Mouse (Mus musculus) liver, embryonic 14.5 days (tissue): Measurements from ENCODE around the gene Atp6ap2. TPM values are rescaled to one million over a fixed set of nuclear protein-coding genes. Genes with fewer than 3 reads are reported as not detected.

Source experiments
- ATAC-seq: fragments of 200-750 bp; cut with Nextera tagmentation; 2 replicates; pipeline ENCODE4 v1.8.0; 2017; ENCODE audit warnings: moderate number of reproducible peaks, mild to moderate bottlenecking, moderate library complexity; ENCODE audit not compliant: insufficient read depth
- DNase-seq, 3 experiments: peaks; one replicate each; pipeline ENCODE4 v3.0.0-alpha.2; 2012 to 2013; ENCODE audit warnings: low read depth in 3 of 3, low spot score in 3 of 3
- H3K27ac ChIP-seq: fragments of 300-500 bp; sonication (generic); 2 replicates; pipeline ENCODE4 v1.5.1; 2014; ENCODE audit warnings: moderate library complexity, mild to moderate bottlenecking, control low read depth, inconsistent platforms
- H3K27me3 ChIP-seq: fragments of 300-500 bp; sonication (generic); 2 replicates; pipeline ENCODE4 v1.6.1; 2014; ENCODE audit warnings: mild to moderate bottlenecking, low read length, moderate library complexity; ENCODE audit not compliant: control insufficient read depth, insufficient read depth
- H3K36me3 ChIP-seq: fragments of 300-500 bp; sonication (generic); replicated peaks from 2 replicates; pipeline ENCODE4 v1.6.1; 2014; ENCODE audit warnings: low read depth; ENCODE audit not compliant: control insufficient read depth, insufficient read depth
- H3K4me1 ChIP-seq, 2 experiments: fragments of 200-500 bp in 1 of 2; fragments of 300-500 bp in 1 of 2; sonication (generic) in 1 of 2; replicated peaks; 2 replicates each; pipeline ENCODE4 v1.6.1; 2012 to 2014; ENCODE audit warnings: antibody characterized with exemption in 1 of 2, inconsistent platforms in 1 of 2, low read length in 1 of 2; ENCODE audit not compliant: control insufficient read depth in 2 of 2, insufficient read depth in 2 of 2
- H3K4me2 ChIP-seq: fragments of 300-500 bp; sonication (generic); 2 replicates; pipeline ENCODE4 v1.6.1; 2014; ENCODE audit warnings: low read depth, mild to moderate bottlenecking, control low read depth, moderate library complexity
- H3K4me3 ChIP-seq, 2 experiments: fragments of 200-500 bp in 1 of 2; fragments of 300-500 bp in 1 of 2; sonication (generic) in 1 of 2; 2 replicates each; pipeline ENCODE4 v1.5.1; 2012 to 2014; ENCODE audit warnings: low read depth in 2 of 2, low read length in 2 of 2, mild to moderate bottlenecking in 2 of 2, control low read depth in 1 of 2, inconsistent platforms in 1 of 2, moderate library complexity in 1 of 2; ENCODE audit not compliant: insufficient read depth in 1 of 2
- H3K9ac ChIP-seq: fragments of 300-500 bp; sonication (generic); replicated peaks from 2 replicates; pipeline ENCODE4 v1.6.1; 2014; ENCODE audit warnings: mild to moderate bottlenecking, control low read depth, moderate library complexity
- H3K9me3 ChIP-seq: fragments of 300-500 bp; sonication (generic); 2 replicates; pipeline ENCODE4 v1.6.1; 2016; ENCODE audit warnings: low read length, mixed read lengths; ENCODE audit not compliant: control insufficient read depth
- CTCF ChIP-seq: IDR thresholded peaks from 2 replicates; pipeline ENCODE4 v1.5.1; 2016; ENCODE audit warnings: antibody characterized with exemption, low read depth, control low read depth
- EP300 ChIP-seq: IDR thresholded peaks from 2 replicates; pipeline ENCODE4 v1.6.1; 2016; ENCODE audit warnings: antibody characterized with exemption, low read depth
- WGBS: fragments of 180-500 bp; shearing (Covaris S2); extraction: QIAGEN DNeasy Blood & Tissue Kit; methylation state at CpG from one replicate; pipeline ENCODE4 v1.1.7; 2014; ENCODE audit not compliant: insufficient replicate concordance; 5-methylcytosine and 5-hydroxymethylcytosine counted together
- polyA plus RNA-seq, 2 experiments: library from polyadenylated mRNA; depleted of rRNA in 1 of 2; stranded (reverse) in 1 of 2; unstranded in 1 of 2; fragments of >200 nt; fragmentation: Nextera tagmentation in 1 of 2; extraction: Ambion mirVana in 1 of 2; gene quantifications; 2 replicates each; pipeline versions ENCODE4 v1.2.1 to v1.2.3; 2012 to 2014

Gene Atp6ap2
- polyA plus RNA-seq, 2 experiments, result 18.4 to 54.9 TPM

DNA sequence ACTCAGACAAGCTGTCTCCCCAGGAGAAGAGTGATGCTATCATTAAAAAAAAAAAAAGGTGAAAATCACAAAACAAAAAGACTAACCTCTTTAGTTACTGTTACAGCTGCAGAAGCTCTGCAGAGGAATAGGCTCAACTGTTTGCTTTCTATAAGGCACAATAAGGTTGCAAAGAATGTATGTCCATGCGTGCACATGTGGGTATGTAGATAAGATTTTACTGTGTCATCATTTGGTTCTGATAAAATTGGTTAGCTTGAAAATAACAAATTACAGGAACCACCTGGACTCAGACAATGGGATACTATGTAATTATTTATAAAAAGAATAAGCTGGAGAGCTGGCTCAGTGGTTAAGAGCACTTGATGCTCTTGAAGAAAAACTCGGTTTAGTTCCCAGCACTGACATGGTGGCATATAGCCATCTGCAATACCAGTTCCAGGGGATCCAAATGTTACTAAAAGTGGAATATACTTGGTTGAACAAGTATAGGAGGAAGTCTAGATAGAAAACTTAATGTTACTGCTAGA is 9.2 kb upstream of the Atp6ap2 start:
- peaks cover 0 to 4% of the 10 kb centered on the region in 2 experiments; a peak in 2 of 4 replicates for H3K4me1 ChIP-seq
- TF ChIP-seq CTCF (no peak), EP300 (peak; percentile 18; the same call in 1 of the 2 replicates)
- H3K9me3 ChIP-seq, result no peaks in the 10 kb centered on the region
- ATAC-seq (no peak), DNase-seq (no peak)
- 32% methylated on average over 2 of the region's 2 CpGs for WGBS
- H3K36me3 ChIP-seq, result no peaks in the 10 kb centered on the region
- no peak overlapping the region for H3K27ac ChIP-seq
- no peak overlapping the region for H3K4me3 ChIP-seq
- no peak overlapping the region for H3K9ac ChIP-seq
- H3K4me2 ChIP-seq, result no peak overlapping the region
- H3K27me3 ChIP-seq, result no peaks in the 10 kb centered on the region

DNA sequence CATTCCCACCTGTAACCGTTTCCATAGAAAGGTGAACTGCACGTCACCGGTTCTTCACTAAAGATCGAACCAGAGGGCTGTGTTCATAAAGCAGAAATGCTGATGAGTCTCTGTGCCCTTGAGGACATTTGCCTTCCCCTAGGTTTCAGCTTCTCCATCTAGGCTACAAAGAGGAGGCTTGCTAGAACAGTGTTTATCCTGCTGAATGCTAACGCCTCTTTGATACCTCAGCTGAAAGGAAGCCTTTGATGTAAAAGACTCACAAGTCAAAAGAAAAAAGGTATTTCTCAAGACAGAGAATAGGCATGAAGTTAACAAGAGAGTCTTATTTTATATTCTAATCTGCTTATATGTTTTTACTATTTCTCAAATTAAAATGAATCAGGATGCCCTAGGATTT is 4.3 kb upstream of the Atp6ap2 start:
- no peaks in the 10 kb centered on the region for H3K36me3 ChIP-seq
- H3K4me3 ChIP-seq, result no peak overlapping the region
- H3K9ac ChIP-seq, result no peak overlapping the region
- 75% methylated on average over 5 of the region's 5 CpGs for WGBS
- H3K4me2 ChIP-seq, result no peak overlapping the region
- H3K4me1 ChIP-seq, result no peaks in the 10 kb centered on the region
- no peaks in the 10 kb centered on the region for H3K27me3 ChIP-seq
- TF ChIP-seq CTCF, result no peak
- TF ChIP-seq EP300, result no peak
- no peak overlapping the region for H3K27ac ChIP-seq
- no peaks in the 10 kb centered on the region for H3K9me3 ChIP-seq
- DNase-seq, result no peak
- ATAC-seq, result no peak

DNA sequence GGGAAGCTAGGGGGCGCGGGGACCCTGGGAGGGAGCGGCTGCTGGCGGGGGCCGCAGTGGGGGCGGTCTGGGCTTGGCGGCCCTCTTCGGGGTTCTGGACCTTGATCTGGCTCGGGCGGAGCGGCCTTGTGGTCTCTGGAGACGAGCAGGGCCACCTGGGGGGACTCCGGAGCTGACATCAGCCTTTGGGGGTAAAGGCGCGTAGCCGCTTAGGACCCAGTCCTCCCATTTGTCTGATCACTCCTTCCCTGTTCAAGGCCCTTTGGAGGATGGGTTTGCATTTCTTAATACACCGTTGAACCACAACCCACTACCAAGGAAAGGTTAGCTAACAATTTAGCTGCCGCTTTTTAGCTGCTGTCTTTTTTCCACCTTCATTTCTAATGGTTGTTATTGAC is 356 bp downstream of the Atp6ap2 start:
- peak overlapping the region; percentile 65 for H3K4me2 ChIP-seq
- ATAC-seq, result peak; percentile 53
- H3K4me1 ChIP-seq, result peaks cover 0 to 7% of the 10 kb centered on the region in 2 experiments; a peak in 3 of 4 replicates
- peak overlapping the region; percentile 87 to 91 for H3K4me3 ChIP-seq
- peak overlapping the region; percentile 53 for H3K27ac ChIP-seq
- H3K27me3 ChIP-seq, result no peaks in the 10 kb centered on the region
- 12% methylated on average over 13 of the region's 18 CpGs for WGBS
- TF ChIP-seq CTCF (0 out of 2 replicates have a peak, but pooled peaks have one; percentile 10), EP300 (no peak)
- H3K36me3 ChIP-seq, result no peaks in the 10 kb centered on the region
- peak overlapping the region; percentile 90 for H3K9ac ChIP-seq
- no peak for DNase-seq
- no peaks in the 10 kb centered on the region for H3K9me3 ChIP-seq

DNA sequence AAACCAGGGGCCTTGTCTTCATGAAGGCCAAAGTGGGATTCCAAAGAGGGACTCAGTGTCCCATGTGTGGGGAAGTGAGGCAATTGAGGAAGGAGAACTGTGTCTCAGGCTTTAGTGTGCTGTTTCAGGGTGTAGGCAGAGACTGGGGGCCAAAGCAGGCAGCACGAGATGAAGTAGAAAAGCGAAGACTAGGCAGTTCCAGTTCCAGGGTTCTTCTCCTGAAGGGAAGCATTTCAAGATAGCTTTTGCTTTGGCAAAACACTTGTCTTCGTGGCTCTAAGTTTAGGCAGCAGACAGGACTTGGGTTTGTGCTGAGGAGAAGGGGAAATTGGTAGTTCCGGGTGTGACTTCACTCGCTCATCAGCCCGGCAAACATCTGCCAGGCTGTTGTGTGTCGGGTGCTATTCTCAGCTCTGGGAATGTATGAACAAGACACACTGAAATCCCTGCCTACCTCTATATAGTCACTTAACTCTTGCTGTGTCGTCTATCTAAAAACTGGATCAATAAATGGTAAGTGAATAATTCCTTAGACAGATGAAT is 3.9 kb downstream of the Atp6ap2 start:
- DNase-seq (no peak), ATAC-seq (no peak)
- Histone ChIP-seq H3K27me3 (no peaks in the 10 kb centered on the region), H3K4me3 (no peak overlapping the region), H3K9me3 (no peaks in the 10 kb centered on the region), H3K9ac (no peak overlapping the region), H3K36me3 (no peaks in the 10 kb centered on the region), H3K27ac (no peak overlapping the region), H3K4me2 (no peak overlapping the region), H3K4me1 (peaks cover 0 to 8% of the 10 kb centered on the region in 2 experiments; a peak in 3 of 4 replicates)
- no peak for TF ChIP-seq CTCF
- TF ChIP-seq EP300, result no peak
- 62% methylated on average over 8 of the region's 8 CpGs for WGBS

DNA sequence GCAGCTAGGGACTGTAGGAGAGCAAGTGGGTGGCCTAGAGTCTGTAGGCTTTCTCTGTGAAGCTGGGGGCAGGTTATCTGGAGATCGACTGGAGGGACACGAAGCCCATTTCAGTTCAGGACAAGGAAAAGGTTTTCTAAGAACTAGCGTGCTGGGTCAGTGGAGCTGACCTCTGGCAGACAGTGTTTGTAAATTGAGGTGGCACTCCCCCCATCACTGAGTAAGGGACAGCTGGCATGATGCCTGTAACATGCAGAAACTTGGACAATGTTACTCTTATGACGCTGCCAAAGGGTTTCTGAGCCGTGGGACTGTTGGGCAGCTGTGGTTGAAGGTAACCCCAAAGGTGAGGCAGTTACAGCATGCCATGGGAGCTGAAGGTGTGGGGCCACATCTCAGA is 4.4 kb downstream of the Atp6ap2 start:
- peaks cover 0 to 8% of the 10 kb centered on the region in 2 experiments; a peak in 3 of 4 replicates for H3K4me1 ChIP-seq
- no peak for TF ChIP-seq EP300
- TF ChIP-seq CTCF, result no peak
- no peaks in the 10 kb centered on the region for H3K36me3 ChIP-seq
- no peaks in the 10 kb centered on the region for H3K9me3 ChIP-seq
- ATAC-seq, result no peak
- H3K4me2 ChIP-seq, result no peak overlapping the region
- 81% methylated on average over 5 of the region's 5 CpGs for WGBS
- H3K4me3 ChIP-seq, result no peak overlapping the region
- no peak overlapping the region for H3K9ac ChIP-seq
- DNase-seq, result no peak
- H3K27ac ChIP-seq, result no peak overlapping the region
- no peaks in the 10 kb centered on the region for H3K27me3 ChIP-seq
